Mouse (Mus musculus) megakaryocyte progenitor cell, adult 5-6 weeks (primary cell): ENCODE measurements around the gene Tmem202. TPM values are rescaled to one million over a fixed set of nuclear protein-coding genes. Genes with fewer than 3 reads are reported as not detected.

ENCODE experiments used
- ATAC-seq: replicated peaks from 2 replicates; pipeline ENCODE4 v1.8.0; 2016; ENCODE audit warnings: mild to moderate bottlenecking, moderate TSS enrichment, inconsistent platforms; ENCODE audit not compliant: poor library complexity
- total RNA-seq, 2 experiments: library from RNA; stranded (forward) in 1 of 2; stranded (reverse) in 1 of 2; fragments of 157-497, 149-512 nt in 1 of 2; fragments of 200-1000 nt in 1 of 2; gene quantifications; 2 replicates each; pipeline versions ENCODE4 v1.2.3 to v1.2.4; 2015 to 2017

Tmem202 gene
- total RNA-seq, 2 experiments from 2014 or later = not detected

GRCm38 (mm10) chr9:59469446-59469845 is 70.2 kb downstream of the Tmem202 start:
- ATAC-seq = no peak

Other genes with a start within 250 kb of the Tmem202 start
- 86.5 and 87.4 TPM in 2 replicates for gene Adpgk, start 248.3 kb downstream of the Tmem202 start, total RNA-seq (2015)
- 54.3 and 57.9 TPM in 2 replicates for gene Adpgk, start 248.3 kb downstream of the Tmem202 start, total RNA-seq (2017)
- gene Bbs4, start 186.3 kb downstream of the Tmem202 start, total RNA-seq (2015) = 3.5 and 8.7 TPM in 2 replicates
- 7.6 and 9.7 TPM in 2 replicates for gene Bbs4, start 186.3 kb downstream of the Tmem202 start, total RNA-seq (2017)
- 91.4 and 102 TPM in 2 replicates for gene Arih1, start 53.2 kb downstream of the Tmem202 start, total RNA-seq (2015)
- 87.9 and 105 TPM in 2 replicates for gene Arih1, start 53.2 kb downstream of the Tmem202 start, total RNA-seq (2017)
- 98.6 and 103 TPM in 2 replicates for gene Hexa, start 307 bp downstream of the Tmem202 start, total RNA-seq (2015)
- 168 and 210 TPM in 2 replicates for gene Hexa, start 307 bp downstream of the Tmem202 start, total RNA-seq (2017)
- not detected in 2 replicates for gene Celf6, start 38.1 kb upstream of the Tmem202 start, total RNA-seq (2015)
- not detected in 2 replicates for gene Celf6, start 38.1 kb upstream of the Tmem202 start, total RNA-seq (2017)
- gene Parp6, start 77.4 kb upstream of the Tmem202 start, total RNA-seq (2015) = 37.6 and 52.4 TPM in 2 replicates
- gene Parp6, start 77.4 kb upstream of the Tmem202 start, total RNA-seq (2017) = 15.7 and 24.5 TPM in 2 replicates
- 151 and 190 TPM in 2 replicates for gene Pkm, start 116.5 kb upstream of the Tmem202 start, total RNA-seq (2015)
- gene Pkm, start 116.5 kb upstream of the Tmem202 start, total RNA-seq (2017) = 900 and 914 TPM in 2 replicates
- 0.02 TPM in 1 of 2 replicates, not detected in the other for gene Gramd2, start 140.3 kb upstream of the Tmem202 start, total RNA-seq (2015)
- gene Gramd2, start 140.3 kb upstream of the Tmem202 start, total RNA-seq (2017) = 0.14 TPM in 1 of 2 replicates, not detected in the other
- gene Senp8, start 210.9 kb upstream of the Tmem202 start, total RNA-seq (2015) = 4.7 and 6.4 TPM in 2 replicates
- 8.1 and 8.8 TPM in 2 replicates for gene Senp8, start 210.9 kb upstream of the Tmem202 start, total RNA-seq (2017)
- 8.5 and 14.4 TPM in 2 replicates for gene Myo9a, start 211.0 kb upstream of the Tmem202 start, total RNA-seq (2015)
- 8.3 and 20.4 TPM in 2 replicates for gene Myo9a, start 211.0 kb upstream of the Tmem202 start, total RNA-seq (2017)